Mouse (Mus musculus) heart, embryonic 13.5 days (tissue): ENCODE results near the gene Esr1. TPM values are rescaled to one million over a fixed set of nuclear protein-coding genes. Genes with fewer than 3 reads are reported as not detected.

Source experiments
- ATAC-seq: fragments of 200-750 bp; cut with Nextera tagmentation; 2 replicates; pipeline ENCODE4 v1.8.0; 2017; ENCODE audit warnings: moderate TSS enrichment; ENCODE audit not compliant: insufficient number of reproducible peaks, low FRiP score, low TSS enrichment; ENCODE audit errors: extremely low read depth
- H3K27ac ChIP-seq: fragments of 300-500 bp; sonication (generic); replicated peaks from 2 replicates; pipeline ENCODE4 v1.5.1; 2015; ENCODE audit warnings: moderate library complexity, mild to moderate bottlenecking, inconsistent platforms
- H3K27me3 ChIP-seq: fragments of 300-500 bp; sonication (generic); replicated peaks from 2 replicates; pipeline ENCODE4 v1.6.1; 2015; ENCODE audit warnings: mild to moderate bottlenecking, inconsistent platforms
- H3K36me3 ChIP-seq: fragments of 300-500 bp; sonication (generic); 2 replicates; pipeline ENCODE4 v1.6.1; 2015; ENCODE audit warnings: mild to moderate bottlenecking, inconsistent platforms
- H3K4me1 ChIP-seq: fragments of 300-500 bp; sonication (generic); 2 replicates; pipeline ENCODE4 v1.6.1; 2015; ENCODE audit warnings: inconsistent platforms
- H3K4me2 ChIP-seq: fragments of 300-500 bp; sonication (generic); 2 replicates; pipeline ENCODE4 v1.6.1; 2015; ENCODE audit warnings: inconsistent platforms, mild to moderate bottlenecking, moderate library complexity
- H3K4me3 ChIP-seq: fragments of 300-500 bp; sonication (generic); 2 replicates; pipeline ENCODE4 v1.5.1; 2015; ENCODE audit warnings: moderate library complexity, mild to moderate bottlenecking, inconsistent platforms
- H3K9ac ChIP-seq: fragments of 300-500 bp; sonication (generic); 2 replicates; pipeline ENCODE4 v1.6.1; 2015; ENCODE audit warnings: inconsistent platforms, mild to moderate bottlenecking, moderate library complexity
- H3K9me3 ChIP-seq: fragments of 300-500 bp; sonication (generic); 2 replicates; pipeline ENCODE4 v1.6.1; 2016; ENCODE audit warnings: inconsistent platforms
- WGBS: fragments of 180-500 bp; shearing (Covaris S2); methylation state at CpG from one replicate; pipeline ENCODE4 v1.1.7; 2015; ENCODE audit warnings: mixed read lengths; 5-methylcytosine and 5-hydroxymethylcytosine counted together
- polyA plus RNA-seq: library from polyadenylated mRNA; unstranded; fragments of >200 nt; fragmentation: Nextera tagmentation; extraction: Ambion mirVana; gene quantifications from 2 replicates; pipeline ENCODE4 v1.2.1, GENCODE M21; 2015

Gene Esr1
- polyA plus RNA-seq, 1 experiment from 2014 or later, result 0.74 TPM

DNA sequence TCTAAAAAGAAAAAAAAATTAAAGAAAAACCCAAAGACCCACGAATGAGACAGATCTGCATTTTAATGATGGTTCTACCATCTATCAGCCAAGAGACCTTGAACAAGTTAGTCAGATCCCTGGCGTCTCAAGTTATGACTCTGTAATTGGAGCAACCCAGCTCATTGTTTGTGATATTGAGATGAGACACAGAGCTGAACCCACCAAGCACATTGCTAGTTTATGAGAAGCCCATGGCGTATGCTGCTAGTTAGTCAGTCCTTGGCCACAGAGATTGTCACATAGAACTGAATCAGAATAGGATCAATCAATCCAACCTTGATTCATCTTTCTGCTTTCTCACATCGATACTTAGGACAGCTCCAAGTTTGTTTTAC is 165.3 kb downstream of the Esr1 start:
- H3K4me2 ChIP-seq, result no peak overlapping the region
- 71% methylated on average over 4 of the region's 4 CpGs for WGBS
- ATAC-seq, result no peak
- H3K27ac ChIP-seq, result no peak overlapping the region
- H3K4me1 ChIP-seq, result no peaks in the 10 kb centered on the region
- H3K36me3 ChIP-seq, result no peaks in the 10 kb centered on the region
- H3K9me3 ChIP-seq, result no peaks in the 10 kb centered on the region
- H3K9ac ChIP-seq, result no peak overlapping the region
- H3K27me3 ChIP-seq, result no peaks in the 10 kb centered on the region
- H3K4me3 ChIP-seq, result no peak overlapping the region

DNA sequence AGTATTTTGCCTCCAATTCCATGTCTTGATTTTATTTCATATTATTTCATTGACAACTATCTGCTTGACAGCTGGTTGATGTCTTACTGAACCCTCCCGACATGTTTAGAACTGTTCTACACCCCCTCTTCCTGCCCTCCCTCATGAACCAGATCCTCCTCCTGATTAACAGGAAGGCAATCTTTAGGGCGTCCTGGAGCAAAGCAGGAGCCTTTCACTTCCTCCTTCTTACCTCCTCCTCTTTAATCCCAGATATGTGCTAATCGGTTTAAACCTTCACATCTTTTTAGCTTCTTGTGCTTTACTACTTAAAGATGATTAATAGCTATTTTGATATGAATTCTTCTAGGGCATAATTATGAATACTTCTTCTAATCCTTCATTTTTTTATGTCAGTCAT is 166.6 kb downstream of the Esr1 start:
- Histone ChIP-seq H3K36me3 (no peaks in the 10 kb centered on the region), H3K27me3 (no peaks in the 10 kb centered on the region), H3K27ac (no peak overlapping the region), H3K4me2 (no peak overlapping the region), H3K9ac (no peak overlapping the region), H3K4me3 (no peak overlapping the region), H3K9me3 (no peaks in the 10 kb centered on the region), H3K4me1 (no peaks in the 10 kb centered on the region)
- no peak for ATAC-seq
- 45% methylated on average over 3 of the region's 3 CpGs for WGBS

DNA sequence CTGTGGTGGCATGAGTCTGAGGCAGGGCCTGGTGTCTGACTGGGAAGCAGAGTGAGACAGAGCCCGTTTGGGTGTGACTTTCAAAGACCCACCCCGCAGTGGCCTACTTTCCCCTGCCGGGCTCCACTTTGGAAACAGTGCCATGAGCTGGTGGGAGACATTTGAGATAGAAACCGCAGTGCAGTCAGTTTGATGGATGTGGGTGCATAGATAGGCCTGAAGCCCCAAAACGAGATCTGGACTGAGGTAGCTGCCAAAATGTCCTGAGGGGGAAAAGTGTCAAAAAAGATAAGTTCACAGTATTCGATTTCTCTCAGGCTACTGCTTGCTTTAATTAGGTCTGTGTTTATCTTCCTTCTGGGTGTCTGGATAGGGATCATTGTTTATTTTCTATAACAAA is 169.5 kb downstream of the Esr1 start:
- no peak overlapping the region for H3K27ac ChIP-seq
- H3K27me3 ChIP-seq, result no peaks in the 10 kb centered on the region
- WGBS, result 18% methylated on average over 6 of the region's 6 CpGs
- H3K4me3 ChIP-seq, result no peak overlapping the region
- no peaks in the 10 kb centered on the region for H3K4me1 ChIP-seq
- no peak overlapping the region for H3K9ac ChIP-seq
- no peak for ATAC-seq
- no peak overlapping the region for H3K4me2 ChIP-seq
- H3K9me3 ChIP-seq, result no peaks in the 10 kb centered on the region
- no peaks in the 10 kb centered on the region for H3K36me3 ChIP-seq

DNA sequence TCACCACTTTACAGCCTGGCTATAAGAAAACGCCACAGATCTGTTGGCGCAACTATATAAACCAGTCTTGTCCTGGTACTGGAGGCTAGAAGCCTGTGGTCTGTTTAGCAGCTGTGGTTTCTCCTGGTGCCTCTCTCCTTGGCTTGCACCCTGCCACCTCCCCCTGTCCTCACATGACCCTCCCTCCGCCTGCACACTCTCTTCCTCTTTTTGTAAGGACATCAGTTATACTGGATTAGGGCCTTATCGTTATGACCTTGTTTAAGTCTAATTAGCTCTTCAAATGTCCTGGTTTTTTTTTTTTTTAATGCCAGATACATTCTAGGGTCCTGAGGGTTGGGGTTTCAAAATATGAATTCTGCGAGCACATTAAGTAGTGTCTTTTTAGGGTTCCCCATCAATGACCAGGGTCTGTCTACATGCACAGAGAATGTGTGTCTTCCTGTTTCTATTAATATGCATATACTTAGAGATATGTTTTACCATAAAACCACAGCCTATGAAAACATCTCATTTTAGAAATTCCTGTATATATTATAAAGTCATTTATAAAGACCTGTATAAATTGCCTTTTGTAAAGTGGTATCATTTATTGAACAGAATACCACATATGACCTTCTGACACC is 175.7 kb downstream of the Esr1 start:
- no peak overlapping the region for H3K9ac ChIP-seq
- no peaks in the 10 kb centered on the region for H3K4me1 ChIP-seq
- H3K27me3 ChIP-seq, result no peaks in the 10 kb centered on the region
- no peak overlapping the region for H3K27ac ChIP-seq
- no peaks in the 10 kb centered on the region for H3K9me3 ChIP-seq
- no peak for ATAC-seq
- WGBS, result 72% methylated on average over 5 of the region's 5 CpGs
- H3K36me3 ChIP-seq, result no peaks in the 10 kb centered on the region
- H3K4me2 ChIP-seq, result no peak overlapping the region
- no peak overlapping the region for H3K4me3 ChIP-seq

DNA sequence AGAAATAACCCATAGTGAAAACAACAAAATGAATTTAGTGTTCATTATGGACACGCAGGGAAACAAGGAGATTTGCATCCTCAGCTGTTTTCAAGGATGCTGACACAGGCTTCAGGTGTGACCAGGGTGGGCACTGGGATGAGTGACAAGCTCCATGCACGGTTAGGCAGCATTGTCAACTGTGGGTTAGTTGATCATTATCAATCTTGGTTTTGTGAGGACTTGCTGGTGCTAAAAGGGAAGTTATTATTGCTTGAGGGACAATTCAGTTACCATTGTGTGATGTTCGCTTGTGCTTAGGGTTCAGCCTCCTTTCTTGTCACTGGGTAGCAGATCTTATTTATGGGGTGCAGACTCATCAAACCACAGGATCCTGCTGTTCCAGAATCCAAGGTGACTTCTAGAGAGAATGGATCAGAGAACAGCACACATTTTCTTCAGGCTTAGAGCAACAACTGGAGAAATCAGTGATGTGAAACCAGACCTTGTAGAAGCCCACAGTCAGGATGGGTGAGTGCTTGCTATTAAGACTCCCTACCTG is 186.9 kb downstream of the Esr1 start:
- Histone ChIP-seq H3K4me3 (no peak overlapping the region), H3K4me2 (no peak overlapping the region), H3K27ac (no peak overlapping the region), H3K36me3 (no peaks in the 10 kb centered on the region), H3K4me1 (no peaks in the 10 kb centered on the region), H3K9me3 (no peaks in the 10 kb centered on the region), H3K9ac (no peak overlapping the region), H3K27me3 (no peaks in the 10 kb centered on the region)
- WGBS, result 63% methylated on average over 3 of the region's 3 CpGs
- ATAC-seq, result no peak

DNA sequence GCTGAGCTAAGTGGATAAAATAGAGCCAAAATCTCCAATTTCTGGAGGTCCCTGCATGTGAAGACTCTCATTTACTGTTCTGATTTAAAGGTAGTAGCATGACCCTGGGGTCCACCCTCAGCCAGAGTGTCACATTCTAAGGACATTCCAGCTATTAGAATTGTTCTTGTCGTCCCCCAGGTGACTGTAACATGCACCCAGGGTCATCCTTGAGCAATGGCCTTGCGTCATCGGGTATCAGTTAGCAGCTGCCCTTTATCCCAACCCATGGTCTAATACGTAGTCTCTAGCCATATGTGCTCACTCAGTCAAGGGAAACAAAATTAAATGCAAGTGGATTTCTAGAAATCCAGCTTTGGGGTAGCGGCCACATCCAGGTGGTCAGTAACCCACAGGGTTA is 213.0 kb downstream of the Esr1 start:
- H3K4me1 ChIP-seq, result no peaks in the 10 kb centered on the region
- no peaks in the 10 kb centered on the region for H3K36me3 ChIP-seq
- no peak overlapping the region for H3K4me3 ChIP-seq
- H3K27me3 ChIP-seq, result no peaks in the 10 kb centered on the region
- ATAC-seq, result no peak
- WGBS, result 75% methylated on average over 5 of the region's 5 CpGs
- no peak overlapping the region for H3K4me2 ChIP-seq
- H3K9me3 ChIP-seq, result no peaks in the 10 kb centered on the region
- H3K27ac ChIP-seq, result no peak overlapping the region
- H3K9ac ChIP-seq, result no peak overlapping the region

DNA sequence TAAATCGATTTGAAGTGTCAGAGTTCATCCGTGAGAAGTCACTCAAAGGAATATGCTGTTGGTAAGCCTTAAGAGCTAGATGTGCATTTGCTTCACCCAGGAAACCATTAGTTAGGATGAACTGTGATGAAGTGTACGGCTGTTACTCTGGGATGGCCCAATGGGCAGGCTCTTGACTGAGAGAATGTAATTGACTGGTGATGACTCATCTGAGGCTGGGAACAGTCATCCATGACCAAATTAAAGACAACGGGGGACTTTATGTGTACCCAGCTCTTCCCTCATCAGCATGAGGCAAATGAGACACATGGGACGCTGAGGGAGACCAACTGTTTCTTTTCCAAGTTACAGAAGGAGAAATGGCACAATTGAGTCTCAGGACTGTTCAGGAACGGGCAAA is 219.2 kb downstream of the Esr1 start:
- H3K4me2 ChIP-seq, result no peak overlapping the region
- H3K9ac ChIP-seq, result no peak overlapping the region
- no peaks in the 10 kb centered on the region for H3K4me1 ChIP-seq
- no peak overlapping the region for H3K4me3 ChIP-seq
- H3K36me3 ChIP-seq, result no peaks in the 10 kb centered on the region
- no peak for ATAC-seq
- whole genome bisulfite sequencing, result 79% methylated on average over 6 of the region's 6 CpGs
- no peaks in the 10 kb centered on the region for H3K27me3 ChIP-seq
- H3K9me3 ChIP-seq, result no peaks in the 10 kb centered on the region
- H3K27ac ChIP-seq, result no peak overlapping the region

DNA sequence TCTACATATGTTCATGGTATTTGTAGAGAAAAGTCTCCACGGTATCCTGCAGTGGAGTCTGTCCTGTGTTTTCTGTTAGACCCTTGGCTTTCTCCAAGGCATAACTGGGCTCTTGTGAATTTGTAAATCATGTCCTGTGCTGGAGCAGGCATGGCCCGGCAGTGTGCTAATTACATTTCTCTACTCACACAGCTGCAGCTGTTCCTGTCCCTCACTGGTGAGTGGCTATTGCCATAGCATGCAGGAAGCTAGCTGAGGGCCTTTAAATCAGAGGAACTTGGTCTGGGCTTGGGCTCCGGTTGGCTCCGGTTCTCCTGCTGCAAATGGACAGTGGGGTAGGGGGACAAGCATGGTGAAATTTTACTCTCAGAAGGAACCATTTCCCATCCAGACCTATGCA is 226.7 kb downstream of the Esr1 start:
- Histone ChIP-seq H3K4me2 (no peak overlapping the region), H3K9ac (no peak overlapping the region), H3K27ac (no peak overlapping the region), H3K27me3 (no peaks in the 10 kb centered on the region), H3K4me1 (no peaks in the 10 kb centered on the region), H3K36me3 (no peaks in the 10 kb centered on the region), H3K9me3 (no peaks in the 10 kb centered on the region), H3K4me3 (no peak overlapping the region)
- 77% methylated on average over 4 of the region's 4 CpGs for WGBS
- no peak for ATAC-seq

DNA sequence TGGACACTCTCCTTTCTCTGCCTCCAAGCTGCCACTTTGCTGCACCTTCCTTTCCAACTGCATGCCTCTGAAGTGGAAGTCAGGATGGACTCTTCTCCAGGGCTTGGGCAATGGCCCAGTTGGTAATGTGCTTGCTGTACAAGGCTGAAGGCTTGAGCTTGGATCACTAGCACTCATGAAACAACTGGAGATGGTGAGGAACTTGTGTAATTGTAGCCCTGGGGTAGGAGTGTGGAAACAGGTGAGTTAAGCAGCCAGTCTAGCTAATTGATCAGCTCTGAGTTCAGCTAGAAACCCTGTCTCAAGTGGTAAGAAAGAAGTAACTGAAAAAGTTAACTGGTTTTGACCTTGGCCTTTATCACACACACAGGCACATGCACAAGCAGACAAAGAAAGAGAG is 229.6 kb downstream of the Esr1 start:
- Histone ChIP-seq H3K4me2 (no peak overlapping the region), H3K27ac (no peak overlapping the region), H3K9me3 (no peaks in the 10 kb centered on the region), H3K9ac (no peak overlapping the region), H3K4me3 (no peak overlapping the region), H3K36me3 (no peaks in the 10 kb centered on the region), H3K27me3 (no peaks in the 10 kb centered on the region), H3K4me1 (no peaks in the 10 kb centered on the region)
- no peak for ATAC-seq

DNA sequence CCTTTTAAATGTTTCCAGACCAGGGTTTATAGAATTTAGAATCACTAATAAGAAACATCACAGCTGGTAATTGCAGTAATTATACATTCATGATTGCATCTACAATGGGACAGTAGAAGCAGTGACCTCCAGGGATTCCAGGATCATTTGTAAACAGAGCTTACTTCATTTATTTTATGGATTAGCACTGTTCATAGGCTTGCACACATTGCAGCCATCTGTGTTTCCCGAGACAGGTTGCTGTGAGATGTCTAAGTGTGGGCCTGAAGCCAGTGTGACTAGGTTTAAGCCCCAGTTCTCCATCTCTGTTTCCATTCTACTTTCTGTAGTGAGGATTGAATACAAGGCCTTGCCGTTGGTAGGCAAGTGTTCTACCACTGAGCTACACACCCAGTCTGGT is 236.1 kb downstream of the Esr1 start:
- ATAC-seq, result no peak
- Histone ChIP-seq H3K9ac (no peak overlapping the region), H3K36me3 (no peaks in the 10 kb centered on the region), H3K4me1 (no peaks in the 10 kb centered on the region), H3K4me2 (no peak overlapping the region), H3K27me3 (no peaks in the 10 kb centered on the region), H3K4me3 (no peak overlapping the region), H3K27ac (no peak overlapping the region), H3K9me3 (no peaks in the 10 kb centered on the region)
- 71% methylated on average over 2 of the region's 2 CpGs for WGBS

DNA sequence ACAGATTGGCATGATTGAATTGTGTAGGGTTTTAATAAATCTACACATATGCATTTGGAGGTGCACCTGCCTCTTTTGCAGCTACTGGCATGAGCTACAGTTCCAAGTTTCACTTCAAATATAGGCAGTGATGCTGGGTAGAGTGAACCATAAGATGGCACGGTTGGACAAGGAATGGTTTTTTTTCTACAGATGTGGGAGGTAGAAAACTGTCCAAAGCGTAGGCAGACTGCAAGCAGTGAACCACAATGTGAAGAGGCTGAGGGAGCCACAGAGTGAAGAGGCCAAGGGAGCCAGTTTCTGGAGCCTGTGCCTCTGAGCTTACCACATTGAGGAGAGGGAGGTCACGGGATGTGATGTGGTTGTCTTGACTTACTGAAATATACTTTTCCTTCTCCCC is 238.5 kb downstream of the Esr1 start:
- H3K4me3 ChIP-seq, result no peak overlapping the region
- H3K36me3 ChIP-seq, result no peaks in the 10 kb centered on the region
- WGBS, result 80% methylated on average over 3 of the region's 3 CpGs
- H3K9ac ChIP-seq, result no peak overlapping the region
- H3K9me3 ChIP-seq, result no peaks in the 10 kb centered on the region
- no peaks in the 10 kb centered on the region for H3K4me1 ChIP-seq
- no peak for ATAC-seq
- H3K27me3 ChIP-seq, result no peaks in the 10 kb centered on the region
- no peak overlapping the region for H3K4me2 ChIP-seq
- no peak overlapping the region for H3K27ac ChIP-seq

DNA sequence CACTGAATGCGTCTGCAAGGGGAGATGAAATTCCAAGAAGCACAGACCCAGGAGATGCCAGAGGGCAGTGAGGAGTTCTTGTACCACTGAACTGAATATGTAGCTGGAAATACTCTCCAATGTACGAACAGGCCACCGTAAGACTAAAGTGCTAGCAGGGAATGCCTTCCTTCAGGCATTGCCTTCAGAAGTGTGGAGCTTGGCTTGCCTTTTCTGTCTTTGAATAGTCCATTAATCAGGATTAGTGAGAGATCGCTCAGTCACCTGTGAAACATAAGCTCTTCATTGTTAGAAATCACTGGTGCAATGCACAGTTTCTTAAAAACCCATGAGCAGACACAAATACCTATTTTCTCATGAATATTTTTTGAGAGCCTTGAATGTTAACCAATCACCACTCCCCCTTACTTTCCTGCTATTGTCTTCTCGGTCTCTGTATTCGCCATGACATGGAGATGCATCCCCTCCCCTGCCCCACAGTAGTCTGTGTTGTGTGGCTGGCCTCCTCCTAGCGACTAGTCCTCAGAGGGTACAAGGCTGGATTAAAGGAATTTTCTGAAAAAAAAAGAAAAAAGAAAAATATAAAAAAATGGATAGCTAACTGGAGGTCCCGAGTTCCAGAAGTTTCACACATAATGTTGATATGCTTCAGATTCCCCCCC is 263.8 kb downstream of the Esr1 start:
- ATAC-seq, result no peak

More for the DNA sequence above, 263.8 kb downstream of the Esr1 start:
- Histone ChIP-seq H3K4me2 (no peak overlapping the region), H3K36me3 (no peaks in the 10 kb centered on the region), H3K27ac (no peak overlapping the region), H3K27me3 (no peaks in the 10 kb centered on the region), H3K9ac (no peak overlapping the region), H3K9me3 (no peaks in the 10 kb centered on the region), H3K4me3 (no peak overlapping the region), H3K4me1 (no peaks in the 10 kb centered on the region)
- WGBS, result 74% methylated on average over 8 of the region's 8 CpGs
